Mouse (Mus musculus) cerebellum, adult 2 months (tissue): ENCODE measurements at regions not wholly inside any gene's neighbourhood (a gene's known extent, or its start where the extent isn't known, plus 50 kb on each side); places are given as distances from the start of the nearest gene placed in this dataset.

ENCODE experiments used
- DNase-seq, 2 experiments: peaks; one replicate each; pipeline ENCODE4 v3.0.0; 2021
- H3K27ac ChIP-seq: fragments of 200-500 bp; 2 replicates; pipeline ENCODE4 v1.5.1; 2012; ENCODE audit warnings: low read length, control low read depth, inconsistent platforms; ENCODE audit not compliant: insufficient read depth
- H3K27me3 ChIP-seq: fragments of 200-500 bp; 2 replicates; pipeline ENCODE4 v1.6.1; 2012; ENCODE audit warnings: inconsistent platforms, mild to moderate bottlenecking, low read length, moderate library complexity; ENCODE audit not compliant: control insufficient read depth, insufficient read depth
- H3K4me1 ChIP-seq: fragments of 200-500 bp; 2 replicates; pipeline ENCODE4 v1.6.1; 2011; ENCODE audit warnings: low read length; ENCODE audit not compliant: control insufficient read depth, insufficient read depth
- H3K4me3 ChIP-seq: fragments of 200-500 bp; replicated peaks from 2 replicates; pipeline ENCODE3; 2011; ENCODE audit warnings: mild to moderate bottlenecking, low read depth, low read length, control low read depth; ENCODE audit not compliant: insufficient read depth
- CTCF ChIP-seq: fragments of 200-500 bp; IDR thresholded peaks from 2 replicates; pipeline ENCODE4 v1.5.1; 2011; ENCODE audit warnings: low read depth, mild to moderate bottlenecking, control low read depth, low read length, moderate library complexity, borderline replicate concordance; ENCODE audit not compliant: insufficient read depth
- POLR2A ChIP-seq: fragments of 200-500 bp; IDR thresholded peaks from 2 replicates; pipeline ENCODE4 v1.6.1; 2011; ENCODE audit warnings: low read length, control low read depth, borderline replicate concordance; ENCODE audit not compliant: insufficient read depth
- WGBS: fragments of 180-500 bp; shearing (Covaris S2); methylation state at CpG from one replicate; pipeline ENCODE4 v1.1.7; 2018; 5-methylcytosine and 5-hydroxymethylcytosine counted together

- no peaks in the 10 kb centered on the region for H3K4me1 ChIP-seq
- no peak for DNase-seq
- no peak for TF ChIP-seq POLR2A
- TF ChIP-seq CTCF = no peak
- no peak overlapping the region for H3K4me3 ChIP-seq
- H3K27ac ChIP-seq = no peak overlapping the region
- no peaks in the 10 kb centered on the region for H3K27me3 ChIP-seq
- 85% methylated on average over 4 of the region's 4 CpGs for WGBS
These were observed 59.8 kb upstream of the Osmr start for GRCm38 (mm10) chr15:6934564-6934980.

GRCm38 (mm10) chr15:6941491-6941890 is 66.7 kb upstream of the Osmr start:
- Histone ChIP-seq H3K27ac (no peak overlapping the region), H3K27me3 (no peaks in the 10 kb centered on the region), H3K4me3 (no peak overlapping the region), H3K4me1 (no peaks in the 10 kb centered on the region)
- DNase-seq = no peak
- 83% methylated on average over 4 of the region's 4 CpGs for WGBS
- TF ChIP-seq POLR2A (no peak), CTCF (no peak)

- no peak overlapping the region for H3K27ac ChIP-seq
- WGBS = 10% methylated on average over 5 of the region's 5 CpGs
- no peak for DNase-seq
- no peak overlapping the region for H3K4me3 ChIP-seq
- no peak for TF ChIP-seq POLR2A
- TF ChIP-seq CTCF = no peak
- H3K27me3 ChIP-seq = no peaks in the 10 kb centered on the region; the same call in 1 of the 2 replicates
- no peaks in the 10 kb centered on the region; the same call in 1 of the 2 replicates for H3K4me1 ChIP-seq
These were observed 74.5 kb upstream of the Osmr start for GRCm38 (mm10) chr15:6949236-6949635.

- TF ChIP-seq POLR2A (no peak), CTCF (no peak)
- Histone ChIP-seq H3K4me1 (no peaks in the 10 kb centered on the region; the same call in 1 of the 2 replicates), H3K27ac (no peak overlapping the region), H3K27me3 (no peaks in the 10 kb centered on the region; the same call in 1 of the 2 replicates), H3K4me3 (no peak overlapping the region)
- peak in 1 of 2 experiments; percentile 9 for DNase-seq
- 11% methylated on average over 1 of the region's 1 CpGs for WGBS
These were observed 74.9 kb upstream of the Osmr start for GRCm38 (mm10) chr15:6949686-6950085.

GRCm38 (mm10) chr15:6950503-6950902 is 75.7 kb upstream of the Osmr start:
- WGBS = 90% methylated on average over 8 of the region's 8 CpGs
- TF ChIP-seq POLR2A = no peak
- no peak for TF ChIP-seq CTCF
- DNase-seq = no peak
- no peaks in the 10 kb centered on the region; the same call in 1 of the 2 replicates for H3K27me3 ChIP-seq
- no peak overlapping the region for H3K27ac ChIP-seq
- no peaks in the 10 kb centered on the region; the same call in 1 of the 2 replicates for H3K4me1 ChIP-seq
- no peak overlapping the region for H3K4me3 ChIP-seq

- H3K4me3 ChIP-seq = no peak overlapping the region
- DNase-seq = no peak
- 41% methylated on average over 7 of the region's 7 CpGs for WGBS
- TF ChIP-seq CTCF = no peak
- TF ChIP-seq POLR2A = no peak
- no peaks in the 10 kb centered on the region; the same call in 1 of the 2 replicates for H3K27me3 ChIP-seq
- H3K27ac ChIP-seq = no peak overlapping the region
- no peaks in the 10 kb centered on the region; the same call in 1 of the 2 replicates for H3K4me1 ChIP-seq
These were observed 78.8 kb upstream of the Osmr start for GRCm38 (mm10) chr15:6953556-6953955.

- Histone ChIP-seq H3K27ac (no peak overlapping the region), H3K4me1 (no peaks in the 10 kb centered on the region; the same call in 1 of the 2 replicates), H3K4me3 (no peak overlapping the region), H3K27me3 (no peaks in the 10 kb centered on the region; the same call in 1 of the 2 replicates)
- 87% methylated on average over 9 of the region's 9 CpGs for WGBS
- TF ChIP-seq POLR2A (no peak), CTCF (no peak)
- no peak for DNase-seq
These were observed 79.4 kb upstream of the Osmr start for GRCm38 (mm10) chr15:6953970-6954791.

- TF ChIP-seq POLR2A (no peak), CTCF (no peak)
- Histone ChIP-seq H3K4me3 (no peak overlapping the region), H3K27ac (no peak overlapping the region), H3K4me1 (no peaks in the 10 kb centered on the region), H3K27me3 (no peaks in the 10 kb centered on the region; the same call in 1 of the 2 replicates)
- no peak for DNase-seq
- WGBS = 94% methylated on average over 8 of the region's 8 CpGs
These were observed 85.1 kb upstream of the Osmr start for GRCm38 (mm10) chr15:6959911-6960310.
